In genomic region chr2:134730547-134730946, GRCm38 (mm10) we compare ENCODE assay signal across 19 mouse cellular contexts. TPM values are rescaled to one million over a fixed set of nuclear protein-coding genes. Genes with fewer than 3 reads are reported as not detected.
DNase-seq lines count a peak whose midpoint lies in the region; TF ChIP-seq lines count a peak whose summit lies in the region.
"Had no signal": no experiment of that assay in that cellular context is flagged by ENCODE, and none has a peak within 500 bp of the region (broad histone marks: within the 10 kb centered on the region; RNA-seq: fewer than 3 reads in every experiment).

No protein-coding gene starts in this region.

- H3K4me3 ChIP-seq in testis, adult 2 months (ENCODE audit: control insufficient read depth, low read depth, low read length), result peak overlapping the region; percentile 84
- H3K4me3 ChIP-seq in thymus, adult 2 months (ENCODE audit: control insufficient read depth, insufficient read depth, low read length), result no peak overlapping the region
- H3K4me3 ChIP-seq: embryonic facial prominence, embryonic 10.5 days; gastrocnemius, adult 2 months; heart, adult 2 months; heart, embryonic 15.5 days; hindbrain, embryonic 13.5 days had no signal

- H3K4me1 ChIP-seq in testis, adult 2 months (ENCODE audit: control insufficient read depth, insufficient read depth, low read length), result peaks cover 7% of the 10 kb centered on the region
- no peaks in the 10 kb centered on the region for H3K4me1 ChIP-seq in thymus, adult 2 months (replicated peaks; ENCODE audit: control insufficient read depth, insufficient read depth, low read length)
- H3K4me1 ChIP-seq: embryonic facial prominence, embryonic 10.5 days; heart, embryonic 15.5 days; hindbrain, embryonic 13.5 days had no signal

- TF ChIP-seq POLR2A in testis, adult 2 months (IDR thresholded peaks at IDR 0.05; ENCODE audit: control insufficient read depth, low read depth, low read length), result no peak
- TF ChIP-seq POLR2A in thymus, adult 2 months (IDR thresholded peaks at IDR 0.05; ENCODE audit: control insufficient read depth, extremely low read depth, insufficient read depth, low read length, poor library complexity), result no peak

- no peaks in the 10 kb centered on the region for H3K27me3 ChIP-seq in testis, adult 2 months (ENCODE audit: control insufficient read depth, insufficient read depth, low read length)
- no peaks in the 10 kb centered on the region for H3K27me3 ChIP-seq in thymus, adult 2 months (ENCODE audit: control insufficient read depth, insufficient read depth, low read length)
- H3K27me3 ChIP-seq: heart, embryonic 15.5 days; hindbrain, embryonic 13.5 days had no signal

- DNase-seq in testis, postnatal 14 days (ENCODE audit: low spot score), result no peak
- DNase-seq in lung, postnatal 36 days, result peak; percentile 60
- DNase-seq in monocyte, adult 2 months (ENCODE audit: low read depth in 1 of 2, low spot score in 2 of 2), result peak; percentile 55 to 63
- no peak for DNase-seq in B cell, adult 2 months
- no peak for DNase-seq in thymus, adult 2 months
- DNase-seq: adrenal gland, adult 8-10 months; adrenal gland, postnatal 36 days; cerebellum, adult 2 months; cerebellum, postnatal 10 days; gastrocnemius, adult 2 months; gastrocnemius, postnatal 25 days; heart, adult 2 months; heart, postnatal 14 days had no signal

- 89% methylated on average over 7 of the region's 7 CpGs for WGBS in thymus, adult 2 months

- no peak overlapping the region for H3K27ac ChIP-seq in testis, adult 2 months (ENCODE audit: control insufficient read depth, insufficient read depth, low read depth, low read length)
- no peak overlapping the region for H3K27ac ChIP-seq in thymus, adult 2 months (ENCODE audit: control insufficient read depth, insufficient read depth, low read length)
- H3K27ac ChIP-seq: embryonic facial prominence, embryonic 10.5 days; gastrocnemius, adult 2 months; heart, adult 2 months; heart, embryonic 15.5 days; hindbrain, embryonic 13.5 days had no signal

- no peaks in the 10 kb centered on the region for H3K36me3 ChIP-seq in testis, adult 2 months (ENCODE audit: control insufficient read depth, insufficient read depth, low read length)
- no peaks in the 10 kb centered on the region for H3K36me3 ChIP-seq in thymus, adult 2 months (ENCODE audit: control insufficient read depth, insufficient read depth, low read length)
- H3K36me3 ChIP-seq: embryonic facial prominence, embryonic 10.5 days; G1E; heart, embryonic 15.5 days; hindbrain, embryonic 13.5 days had no signal

- no peak for TF ChIP-seq CTCF in testis, adult 2 months (IDR thresholded peaks at IDR 0.05; ENCODE audit: control insufficient read depth, insufficient read depth, insufficient replicate concordance, low read depth, low read length)
- no peak for TF ChIP-seq CTCF in thymus, adult 2 months (IDR thresholded peaks at IDR 0.05; ENCODE audit: borderline replicate concordance, control insufficient read depth, extremely low read depth, insufficient read depth, low read length, poor library complexity)

RNA-seq across cellular contexts. Expression of gene Plcb1, which starts 55.3 kb away (rescaled TPM):
- polyA plus RNA-seq in testis, adult 2 months (2012; rRNA removed), result 0.71 and 0.90 TPM in 2 replicates
- polyA plus RNA-seq in thymus, adult 2 months (2012; rRNA removed), result 0.29 and 0.32 TPM in 2 replicates
- polyA plus RNA-seq: CD4-positive, CD25-positive, alpha-beta regulatory T cell, adult 4 months; G1E had no signal

Comparison
In these comparisons a context has a peak if more than half of its experiments do, and no peak if none do; other contexts are left out.
1. DNase-seq: peak in lung, postnatal 36 days (single experiment) and monocyte, adult 2 months (2 of 2); none in testis, postnatal 14 days (single experiment), B cell, adult 2 months (0 of 2) and thymus, adult 2 months (single experiment).